Comparison of ENCODE assay signal across 8 mouse cellular contexts in genomic region chr15:100728586-100728985, GRCm38 (mm10). TPM values are rescaled to one million over a fixed set of nuclear protein-coding genes. Genes with fewer than 3 reads are reported as not detected.
DNase-seq lines count a peak whose midpoint lies in the region; ATAC-seq and TF ChIP-seq lines count a peak whose summit lies in the region.

No protein-coding gene starts in this region.

- no peak for DNase-seq in heart, postnatal 10 days
- DNase-seq in hindbrain, embryonic 14.5 days (ENCODE audit: low spot score) = no peak
- DNase-seq in c-Kit-positive CD71-positive TER-119-positive erythroid progenitor cells, embryonic 14.5 days (ENCODE audit: low spot score) = no peak
- DNase-seq in frontal cortex, postnatal 10 days (ENCODE audit: low spot score in 2 of 2) = no peak
- no peak for DNase-seq in layer of hippocampus, adult 11-12 months (ENCODE audit: low spot score)

- no peak for TF ChIP-seq CTCF in ES-Bruce4 (IDR thresholded peaks at IDR 0.05; ENCODE audit: low read depth, low read length)

- H3K4me3 ChIP-seq in heart, embryonic 12.5 days = peak overlapping the region; percentile 47
- peak overlapping the region; percentile 51; the same call in 1 of the 2 replicates for H3K4me3 ChIP-seq in ES-Bruce4 (ENCODE audit: low read depth, low read length)
- peak overlapping the region; percentile 29 for H3K4me3 ChIP-seq in hindbrain, embryonic 14.5 days (replicated peaks; ENCODE audit: low read length)
- peak overlapping the region; percentile 41 for H3K4me3 ChIP-seq in midbrain, embryonic 12.5 days

- H3K9me3 ChIP-seq in heart, embryonic 12.5 days (replicated peaks) = no peaks in the 10 kb centered on the region
- no peaks in the 10 kb centered on the region for H3K9me3 ChIP-seq in ES-Bruce4 (replicated peaks; ENCODE audit: control insufficient read depth, insufficient read depth, low read length, poor library complexity, severe bottlenecking)
- no peaks in the 10 kb centered on the region for H3K9me3 ChIP-seq in hindbrain, embryonic 14.5 days (ENCODE audit: control insufficient read depth, low read length)
- no peaks in the 10 kb centered on the region for H3K9me3 ChIP-seq in midbrain, embryonic 12.5 days

- no peak for ATAC-seq in heart, embryonic 12.5 days (ENCODE audit: insufficient number of reproducible peaks, low FRiP score)
- no peak for ATAC-seq in hindbrain, embryonic 14.5 days (ENCODE audit: low FRiP score)
- no peak for ATAC-seq in midbrain, embryonic 12.5 days (ENCODE audit: low FRiP score, low read depth)

- no peak for TF ChIP-seq EP300 in ES-Bruce4 (IDR thresholded peaks at IDR 0.05; ENCODE audit: insufficient read depth, low read depth, low read length)

- peaks cover 10% of the 10 kb centered on the region for H3K4me1 ChIP-seq in heart, embryonic 12.5 days (replicated peaks)
- no peaks in the 10 kb centered on the region for H3K4me1 ChIP-seq in ES-Bruce4 (ENCODE audit: control insufficient read depth, insufficient read depth, low read length)
- 0 out of 2 replicates have a peak, but pooled peaks cover 6% of the 10 kb centered on the region for H3K4me1 ChIP-seq in hindbrain, embryonic 14.5 days (replicated peaks; ENCODE audit: control insufficient read depth, insufficient read depth, low read length)
- peaks cover 15% of the 10 kb centered on the region for H3K4me1 ChIP-seq in midbrain, embryonic 12.5 days

- intact Hi-C loops in heart, postnatal 10 days (cut with DNase I) = no loop called here

- WGBS in heart, embryonic 12.5 days = 33% methylated on average over 9 of the region's 9 CpGs
- 29% methylated on average over 9 of the region's 9 CpGs for WGBS in hindbrain, embryonic 14.5 days
- 24% methylated on average over 9 of the region's 9 CpGs for WGBS in midbrain, embryonic 12.5 days

- H3K36me3 ChIP-seq in heart, embryonic 12.5 days = no peaks in the 10 kb centered on the region
- no peaks in the 10 kb centered on the region for H3K36me3 ChIP-seq in ES-Bruce4 (ENCODE audit: control insufficient read depth, insufficient read depth, low read length, poor library complexity, severe bottlenecking)
- H3K36me3 ChIP-seq in hindbrain, embryonic 14.5 days (replicated peaks; ENCODE audit: control insufficient read depth, insufficient read depth) = no peaks in the 10 kb centered on the region
- no peaks in the 10 kb centered on the region for H3K36me3 ChIP-seq in midbrain, embryonic 12.5 days

- H3K9ac ChIP-seq in heart, embryonic 12.5 days = peak overlapping the region; percentile 19; the same call in 1 of the 2 replicates
- no peak overlapping the region for H3K9ac ChIP-seq in ES-Bruce4 (ENCODE audit: low read depth, poor library complexity, severe bottlenecking)
- peak overlapping the region; percentile 37; the same call in 1 of the 2 replicates for H3K9ac ChIP-seq in hindbrain, embryonic 14.5 days
- H3K9ac ChIP-seq in midbrain, embryonic 12.5 days (replicated peaks) = no peak overlapping the region

- no peak overlapping the region for H3K27ac ChIP-seq in heart, embryonic 12.5 days (ENCODE audit: poor library complexity, severe bottlenecking)
- H3K27ac ChIP-seq in ES-Bruce4 (ENCODE audit: insufficient read depth, low read length) = no peak overlapping the region
- no peak overlapping the region for H3K27ac ChIP-seq in hindbrain, embryonic 14.5 days
- no peak overlapping the region for H3K27ac ChIP-seq in midbrain, embryonic 12.5 days (replicated peaks)

- TF ChIP-seq POLR2A in ES-Bruce4 (IDR thresholded peaks at IDR 0.05; ENCODE audit: insufficient read depth, low read length) = no peak

- peaks cover 69% of the 10 kb centered on the region for H3K27me3 ChIP-seq in heart, embryonic 12.5 days (replicated peaks)
- peaks cover 6% of the 10 kb centered on the region; the same call in 1 of the 2 replicates for H3K27me3 ChIP-seq in ES-Bruce4 (ENCODE audit: control insufficient read depth, insufficient read depth, low read length, poor library complexity, severe bottlenecking)
- peaks cover 43% of the 10 kb centered on the region for H3K27me3 ChIP-seq in hindbrain, embryonic 14.5 days (ENCODE audit: control insufficient read depth, insufficient read depth, low read length)
- peaks cover 65% of the 10 kb centered on the region for H3K27me3 ChIP-seq in midbrain, embryonic 12.5 days

- peak overlapping the region; percentile 72 for H3K4me2 ChIP-seq in heart, embryonic 12.5 days
- peak overlapping the region; percentile 51 for H3K4me2 ChIP-seq in hindbrain, embryonic 14.5 days (replicated peaks)
- peak overlapping the region; percentile 63 for H3K4me2 ChIP-seq in midbrain, embryonic 12.5 days (replicated peaks)

RNA-seq across cellular contexts. Expression of gene Galnt6, which starts 0.6 kb away (rescaled TPM):
- 0.14 and 0.39 TPM in 2 replicates for polyA plus RNA-seq in heart, embryonic 12.5 days (2016; fragmentation: Nextera tagmentation; extraction: Ambion mirVana)
- 1 to 10 TPM; 1.7 TPM for total RNA-seq in heart, postnatal 10 days (2021)
- polyA plus RNA-seq in ES-Bruce4 (2011; ENCODE audit: insufficient read depth, insufficient read length, low read depth, missing spikeins) = 25.1 and 28.1 TPM in 2 replicates
- polyA plus RNA-seq in hindbrain, embryonic 14.5 days (2014; fragmentation: Nextera tagmentation; extraction: Ambion mirVana) = 0.16 TPM in 2 replicates
- polyA plus RNA-seq in midbrain, embryonic 12.5 days (2016; fragmentation: Nextera tagmentation; extraction: Ambion mirVana) = 0.08 and 0.18 TPM in 2 replicates

RNA-seq across cellular contexts. Expression of gene Slc4a8, which starts 33.0 kb away (rescaled TPM):
- 1.1 and 1.2 TPM in 2 replicates for polyA plus RNA-seq in heart, embryonic 12.5 days (2016; fragmentation: Nextera tagmentation; extraction: Ambion mirVana)
- 1 to 10 TPM; 2.6 to 7.8 TPM for total RNA-seq in heart, postnatal 10 days (2021)
- 15.6 and 18.7 TPM in 2 replicates for polyA plus RNA-seq in ES-Bruce4 (2011; ENCODE audit: insufficient read depth, insufficient read length, low read depth, missing spikeins)
- 23.6 and 24.0 TPM in 2 replicates for polyA plus RNA-seq in hindbrain, embryonic 14.5 days (2014; fragmentation: Nextera tagmentation; extraction: Ambion mirVana)
- 13.1 and 16.0 TPM in 2 replicates for polyA plus RNA-seq in midbrain, embryonic 12.5 days (2016; fragmentation: Nextera tagmentation; extraction: Ambion mirVana)

RNA-seq across cellular contexts. Expression of gene Cela1, which starts 40.9 kb away (rescaled TPM):
- polyA plus RNA-seq in heart, embryonic 12.5 days (2016; fragmentation: Nextera tagmentation; extraction: Ambion mirVana) = 1.4 and 1.6 TPM in 2 replicates
- 1 to 10 TPM in 1 of 2 experiments, under 1 TPM in 1; 0.53 to 1.1 TPM for total RNA-seq in heart, postnatal 10 days (2021)
- polyA plus RNA-seq in ES-Bruce4 (2011; ENCODE audit: insufficient read depth, insufficient read length, low read depth, missing spikeins) = 2.0 and 2.4 TPM in 2 replicates
- polyA plus RNA-seq in hindbrain, embryonic 14.5 days (2014; fragmentation: Nextera tagmentation; extraction: Ambion mirVana) = 1.0 and 1.4 TPM in 2 replicates
- polyA plus RNA-seq in midbrain, embryonic 12.5 days (2016; fragmentation: Nextera tagmentation; extraction: Ambion mirVana) = 0.97 and 1.4 TPM in 2 replicates

RNA-seq across cellular contexts. Expression of gene Bin2, which starts 59.2 kb away (rescaled TPM):
- 3.7 and 6.3 TPM in 2 replicates for polyA plus RNA-seq in heart, embryonic 12.5 days (2016; fragmentation: Nextera tagmentation; extraction: Ambion mirVana)
- 1 to 10 TPM; 1.4 to 2.2 TPM for total RNA-seq in heart, postnatal 10 days (2021)
- 15.4 and 30.0 TPM in 2 replicates for polyA plus RNA-seq in ES-Bruce4 (2011; ENCODE audit: insufficient read depth, insufficient read length, low read depth, missing spikeins)
- 1.1 and 2.2 TPM in 2 replicates for polyA plus RNA-seq in hindbrain, embryonic 14.5 days (2014; fragmentation: Nextera tagmentation; extraction: Ambion mirVana)
- polyA plus RNA-seq in midbrain, embryonic 12.5 days (2016; fragmentation: Nextera tagmentation; extraction: Ambion mirVana) = 2.0 and 3.4 TPM in 2 replicates

Comparison
In these comparisons a context has a peak if more than half of its experiments do, and no peak if none do; other contexts are left out.
1. H3K9ac ChIP-seq: peak in heart, embryonic 12.5 days (single experiment) and hindbrain, embryonic 14.5 days (single experiment); none in ES-Bruce4 (single experiment) and midbrain, embryonic 12.5 days (single experiment).
2. RNA of gene Galnt6, which starts 0.6 kb away (polyA plus RNA-seq): 25.1 to 28.1 TPM in ES-Bruce4; 0.08 to 0.18 TPM in midbrain, embryonic 12.5 days, 0.16 TPM in hindbrain, embryonic 14.5 days and 0.14 to 0.39 TPM in heart, embryonic 12.5 days; every median in the first group is over 10 times any median in the second.
3. Peak in every context shown above with its lines, with median percentiles within 50 percentile points of each other: H3K4me2 ChIP-seq and H3K4me3 ChIP-seq.